Mouse (Mus musculus) forebrain, embryonic 14.5 days (tissue): ENCODE measurements around the gene Edc4. TPM values are rescaled to one million over a fixed set of nuclear protein-coding genes. Genes with fewer than 3 reads are reported as not detected.
"Not testable (repeated sequence)": the region's sequence is repeated elsewhere in the genome, so short reads cannot be mapped to it uniquely, and the experiment has no call there.

ENCODE experiments used
- ATAC-seq: fragments of 200-750 bp; cut with Nextera tagmentation; 2 replicates; pipeline ENCODE4 v1.8.0; 2017; ENCODE audit warnings: mild to moderate bottlenecking, moderate library complexity
- DNase-seq: peaks from one replicate; pipeline ENCODE4 v3.0.0-alpha.2; 2015; ENCODE audit warnings: low spot score
- H3K27ac ChIP-seq: fragments of 300-500 bp; sonication (generic); 2 replicates; pipeline ENCODE4 v1.5.1; 2014; ENCODE audit warnings: low read depth, mild to moderate bottlenecking, control low read depth, low read length, moderate library complexity
- H3K27me3 ChIP-seq: fragments of 300-500 bp; sonication (generic); replicated peaks from 2 replicates; pipeline ENCODE4 v1.6.1; 2014; ENCODE audit warnings: low read length, control low read depth, mixed read lengths; ENCODE audit not compliant: control insufficient read depth, insufficient read depth
- H3K36me3 ChIP-seq: fragments of 300-500 bp; sonication (generic); 2 replicates; pipeline ENCODE4 v1.6.1; 2014; ENCODE audit warnings: low read length, control low read depth; ENCODE audit not compliant: control insufficient read depth, insufficient read depth
- H3K4me1 ChIP-seq: fragments of 300-500 bp; sonication (generic); 2 replicates; pipeline ENCODE4 v1.6.1; 2014; ENCODE audit warnings: antibody characterized with exemption, low read length, control low read depth; ENCODE audit not compliant: control insufficient read depth, insufficient read depth
- H3K4me2 ChIP-seq: fragments of 300-500 bp; sonication (generic); 2 replicates; pipeline ENCODE4 v1.6.1; 2014; ENCODE audit warnings: mild to moderate bottlenecking, control low read depth, low read length
- H3K4me3 ChIP-seq: fragments of 300-500 bp; sonication (generic); 2 replicates; pipeline ENCODE4 v1.5.1; 2014; ENCODE audit warnings: low read depth, low read length, control low read depth
- H3K9ac ChIP-seq: fragments of 300-500 bp; sonication (generic); 2 replicates; pipeline ENCODE4 v1.6.1; 2014; ENCODE audit warnings: mild to moderate bottlenecking, low read length, control low read depth, moderate library complexity
- H3K9me3 ChIP-seq: fragments of 300-500 bp; sonication (generic); replicated peaks from 2 replicates; pipeline ENCODE4 v1.6.1; 2016; ENCODE audit warnings: low read length, control low read depth, mixed read lengths; ENCODE audit not compliant: control insufficient read depth
- WGBS: fragments of 180-500 bp; shearing (Covaris S2); extraction: QIAGEN DNeasy Blood & Tissue Kit; methylation state at CpG from one replicate; pipeline ENCODE4 v1.1.7; 2014; 5-methylcytosine and 5-hydroxymethylcytosine counted together
- polyA plus RNA-seq: library from polyadenylated mRNA; unstranded; fragments of >200 nt; fragmentation: Nextera tagmentation; extraction: Ambion mirVana; gene quantifications from 2 replicates; pipeline ENCODE4 v1.2.1, GENCODE M21; 2014

Gene Edc4
- polyA plus RNA-seq: 27.9 and 39.4 TPM in 2 replicates

- DNase-seq (peak; percentile 80), ATAC-seq (peak; percentile 90)
- H3K4me1 ChIP-seq: peaks cover 13% of the 10 kb centered on the region
- under 1% methylated on average over 45 of the region's 45 CpGs for WGBS
- H3K36me3 ChIP-seq: peaks cover 52% of the 10 kb centered on the region
- peak within 1 kb of the TSS; percentile 67 for H3K4me2 ChIP-seq
- H3K27ac ChIP-seq: no peak within 1 kb of the TSS
- H3K9ac ChIP-seq: peak within 1 kb of the TSS; percentile 81
- no peaks in the 10 kb centered on the region for H3K9me3 ChIP-seq
- H3K27me3 ChIP-seq: no peaks in the 10 kb centered on the region
- peak within 1 kb of the TSS; percentile 67 for H3K4me3 ChIP-seq
Observed at GRCm38 (mm10) chr8:105880754-105881520, at the start of gene Edc4. Edc4 (plus strand) TSS chr8:105880881.

GRCm38 (mm10) chr8:105833740-105834139, 46.9 kb upstream of the Edc4 start:
- ATAC-seq, H3K9me3 ChIP-seq, H3K4me1 ChIP-seq, H3K4me2 ChIP-seq, DNase-seq, H3K27ac ChIP-seq, H3K4me3 ChIP-seq, H3K9ac ChIP-seq, H3K36me3 ChIP-seq, H3K27me3 ChIP-seq: not testable (repeated sequence)
- 86% methylated on average over 2 of the region's 2 CpGs for whole genome bisulfite sequencing

- WGBS: 29% methylated on average over 11 of the region's 11 CpGs
- ATAC-seq: no peak
- H3K4me3 ChIP-seq: no peak overlapping the region
- H3K9ac ChIP-seq: no peak overlapping the region
- no peaks in the 10 kb centered on the region for H3K9me3 ChIP-seq
- no peaks in the 10 kb centered on the region for H3K4me1 ChIP-seq
- DNase-seq: no peak
- no peak overlapping the region for H3K27ac ChIP-seq
- H3K4me2 ChIP-seq: no peak overlapping the region
- no peaks in the 10 kb centered on the region for H3K36me3 ChIP-seq
- H3K27me3 ChIP-seq: no peaks in the 10 kb centered on the region
Observed at GRCm38 (mm10) chr8:105835318-105835717, 45.4 kb upstream of the Edc4 start.

GRCm38 (mm10) chr8:105836991-105837390, 43.7 kb upstream of the Edc4 start:
- Histone ChIP-seq H3K27me3 (no peaks in the 10 kb centered on the region), H3K4me3 (no peak overlapping the region), H3K4me2 (no peak overlapping the region), H3K36me3 (no peaks in the 10 kb centered on the region), H3K4me1 (no peaks in the 10 kb centered on the region), H3K9me3 (no peaks in the 10 kb centered on the region), H3K27ac (no peak overlapping the region), H3K9ac (no peak overlapping the region)
- ATAC-seq: no peak
- DNase-seq: no peak
- WGBS: 77% methylated on average over 6 of the region's 6 CpGs

- 95% methylated on average over 5 of the region's 5 CpGs for WGBS
- H3K9me3 ChIP-seq: no peaks in the 10 kb centered on the region
Observed at GRCm38 (mm10) chr8:105839209-105839608, 41.5 kb upstream of the Edc4 start.

GRCm38 (mm10) chr8:105846678-105847077, 34.0 kb upstream of the Edc4 start:
- ATAC-seq: no peak
- H3K36me3 ChIP-seq: peaks cover 67% of the 10 kb centered on the region

More at GRCm38 (mm10) chr8:105839209-105839608, 41.5 kb upstream of the Edc4 start:
- H3K27me3 ChIP-seq: no peaks in the 10 kb centered on the region
- DNase-seq (no peak), ATAC-seq (no peak)
- H3K36me3 ChIP-seq: peaks cover 13% of the 10 kb centered on the region
- no peak overlapping the region for H3K9ac ChIP-seq
- no peak overlapping the region for H3K27ac ChIP-seq
- no peak overlapping the region for H3K4me3 ChIP-seq
- no peak overlapping the region for H3K4me2 ChIP-seq
- no peaks in the 10 kb centered on the region for H3K4me1 ChIP-seq

GRCm38 (mm10) chr8:105850014-105850413, 30.7 kb upstream of the Edc4 start:
- H3K4me3 ChIP-seq: no peak overlapping the region
- peaks cover 6% of the 10 kb centered on the region for H3K4me1 ChIP-seq
- 84% methylated on average over 4 of the region's 4 CpGs for WGBS
- DNase-seq: no peak
- no peaks in the 10 kb centered on the region for H3K27me3 ChIP-seq
- no peaks in the 10 kb centered on the region for H3K9me3 ChIP-seq
- no peak overlapping the region for H3K4me2 ChIP-seq
- no peak for ATAC-seq
- H3K9ac ChIP-seq: no peak overlapping the region
- H3K27ac ChIP-seq: no peak overlapping the region
- peaks cover 46% of the 10 kb centered on the region for H3K36me3 ChIP-seq

More at GRCm38 (mm10) chr8:105846678-105847077, 34.0 kb upstream of the Edc4 start:
- no peak overlapping the region for H3K27ac ChIP-seq
- 92% methylated on average over 11 of the region's 11 CpGs for WGBS
- peaks cover 6% of the 10 kb centered on the region for H3K4me1 ChIP-seq
- DNase-seq: no peak
- H3K4me2 ChIP-seq: no peak overlapping the region
- no peaks in the 10 kb centered on the region for H3K9me3 ChIP-seq
- no peak overlapping the region for H3K9ac ChIP-seq
- H3K4me3 ChIP-seq: no peak overlapping the region
- no peaks in the 10 kb centered on the region for H3K27me3 ChIP-seq

GRCm38 (mm10) chr8:105850611-105851010, 30.1 kb upstream of the Edc4 start:
- H3K4me3 ChIP-seq: no peak overlapping the region
- WGBS: 75% methylated on average over 7 of the region's 7 CpGs
- H3K4me1 ChIP-seq: peaks cover 6% of the 10 kb centered on the region
- no peak for ATAC-seq
- H3K36me3 ChIP-seq: peaks cover 41% of the 10 kb centered on the region
- no peak overlapping the region for H3K27ac ChIP-seq
- H3K9me3 ChIP-seq: no peaks in the 10 kb centered on the region
- no peak for DNase-seq
- H3K27me3 ChIP-seq: no peaks in the 10 kb centered on the region
- H3K9ac ChIP-seq: 0 out of 2 replicates have a peak overlapping the region, but pooled peaks have one; percentile 29
- peak overlapping the region; percentile 35 for H3K4me2 ChIP-seq

GRCm38 (mm10) chr8:105851651-105852143, 29.0 kb upstream of the Edc4 start:
- no peaks in the 10 kb centered on the region for H3K9me3 ChIP-seq
- H3K9ac ChIP-seq: peak overlapping the region; percentile 82
- H3K27me3 ChIP-seq: no peaks in the 10 kb centered on the region
- peaks cover 13% of the 10 kb centered on the region for H3K4me1 ChIP-seq
- peak overlapping the region; percentile 76 for H3K4me2 ChIP-seq
- ATAC-seq (peak; percentile 82), DNase-seq (peak; percentile 98)
- WGBS: under 1% methylated on average over 34 of the region's 34 CpGs
- peaks cover 30% of the 10 kb centered on the region for H3K36me3 ChIP-seq
- peak overlapping the region; percentile 72 for H3K27ac ChIP-seq
- H3K4me3 ChIP-seq: peak overlapping the region; percentile 74
